In genomic region chr7:3948223-3948622, GRCm38 (mm10) we compare ENCODE assay signal across 27 mouse cellular contexts. TPM values are rescaled to one million over a fixed set of nuclear protein-coding genes. Genes with fewer than 3 reads are reported as not detected.
DNase-seq lines count a peak whose midpoint lies in the region; ATAC-seq and TF ChIP-seq lines count a peak whose summit lies in the region.
"Had no signal": no experiment of that assay in that cellular context is flagged by ENCODE, and none has a peak within 500 bp of the region (broad histone marks: within the 10 kb centered on the region; RNA-seq: fewer than 3 reads in every experiment).

No protein-coding gene starts in this region.

- WGBS in liver, adult 2 months, result 63% methylated on average over 4 of the region's 4 CpGs
- 57% methylated on average over 4 of the region's 4 CpGs for WGBS in liver, postnatal 0 days (ENCODE audit: insufficient replicate concordance)
- 70% methylated on average over 4 of the region's 4 CpGs for WGBS in kidney, embryonic 16.5 days

- no peak for TF ChIP-seq POLR2A in liver, adult 2 months (IDR thresholded peaks at IDR 0.05; ENCODE audit: extremely low read depth, insufficient read depth, low read length)

- H3K79me2 ChIP-seq in liver, adult 2 months (ENCODE audit: control insufficient read depth, insufficient read depth, low read length), result no peaks in the 10 kb centered on the region

- peak; percentile 7 for DNase-seq in liver, adult 2 months (ENCODE audit: extremely low read depth, low read depth, low spot score)
- DNase-seq in liver, postnatal 0 days, result no peak
- peak; percentile 40 for DNase-seq in lung, postnatal 36 days
- DNase-seq in lung, postnatal 14 days, result no peak
- no peak for DNase-seq in gastrocnemius, postnatal 36 days
- DNase-seq: adrenal gland, adult 8-10 months; adrenal gland, postnatal 14 days; adrenal gland, postnatal 36 days; cerebellum, adult 11-12 months; cerebellum, adult 2 months; cerebellum, adult 9-10 months; cerebellum, postnatal 10 days; cerebellum, postnatal 25 days had no signal

- no peak overlapping the region for H3K4me2 ChIP-seq in liver, postnatal 0 days (ENCODE audit: low read depth, low read length)
- H3K4me2 ChIP-seq in kidney, embryonic 16.5 days (replicated peaks; ENCODE audit: low read depth, low read length), result no peak overlapping the region
- H3K4me2 ChIP-seq: embryonic facial prominence, embryonic 12.5 days; forebrain, embryonic 13.5 days; forebrain, embryonic 15.5 days had no signal

- TF ChIP-seq EP300 in liver, postnatal 0 days (IDR thresholded peaks at IDR 0.05; ENCODE audit: low read depth), result no peak

- no peak overlapping the region for H3K27ac ChIP-seq in liver, adult 2 months (replicated peaks; ENCODE audit: insufficient read depth, low read depth, low read length)
- no peak overlapping the region for H3K27ac ChIP-seq in liver, postnatal 0 days (ENCODE audit: low read depth)
- H3K27ac ChIP-seq in kidney, embryonic 16.5 days (ENCODE audit: low read length), result no peak overlapping the region
- H3K27ac ChIP-seq: embryonic facial prominence, embryonic 10.5 days; embryonic facial prominence, embryonic 12.5 days; forebrain, embryonic 13.5 days; forebrain, embryonic 15.5 days had no signal

- intact Hi-C loops in gastrocnemius, postnatal 36 days (cut with DNase I), result no loop called here

- no peaks in the 10 kb centered on the region for H3K9me3 ChIP-seq in liver, postnatal 0 days (ENCODE audit: low read length)
- H3K9me3 ChIP-seq in kidney, embryonic 16.5 days (ENCODE audit: low read length), result no peaks in the 10 kb centered on the region
- H3K9me3 ChIP-seq: forebrain, embryonic 15.5 days; G1E had no signal

- H3K4me3 ChIP-seq in liver, adult 2 months (ENCODE audit: insufficient read depth, low read depth, low read length), result no peak overlapping the region
- no peak overlapping the region for H3K4me3 ChIP-seq in liver, postnatal 0 days (ENCODE audit: low read depth, low read length)
- H3K4me3 ChIP-seq in kidney, embryonic 16.5 days (ENCODE audit: low read length), result no peak overlapping the region
- H3K4me3 ChIP-seq: embryonic facial prominence, embryonic 10.5 days; embryonic facial prominence, embryonic 12.5 days; forebrain, embryonic 13.5 days; forebrain, embryonic 15.5 days had no signal

- no peak for ATAC-seq in liver, postnatal 0 days
- peak; percentile 51 for ATAC-seq in megakaryocyte, adult 5-6 weeks (ENCODE audit: poor library complexity, severe bottlenecking)
- ATAC-seq in kidney, embryonic 16.5 days (ENCODE audit: low FRiP score, low TSS enrichment), result no peak
- ATAC-seq: activated CD4-positive, CD25-positive, alpha-beta regulatory T cell, adult 4 months; forebrain, embryonic 13.5 days; forebrain, embryonic 15.5 days; Patski had no signal

- TF ChIP-seq CTCF in liver, adult 2 months (IDR thresholded peaks at IDR 0.05; ENCODE audit: low read depth, low read length), result no peak
- no peak for TF ChIP-seq CTCF in liver, postnatal 0 days (IDR thresholded peaks at IDR 0.05; ENCODE audit: low read depth)

- H3K27me3 ChIP-seq in liver, adult 2 months (ENCODE audit: control insufficient read depth, insufficient read depth, low read length), result no peaks in the 10 kb centered on the region
- H3K27me3 ChIP-seq in liver, postnatal 0 days (ENCODE audit: insufficient read depth, low read length), result no peaks in the 10 kb centered on the region
- no peaks in the 10 kb centered on the region for H3K27me3 ChIP-seq in kidney, embryonic 16.5 days (ENCODE audit: insufficient read depth, low read length)
- H3K27me3 ChIP-seq: CH12.LX; embryonic facial prominence, embryonic 12.5 days; forebrain, embryonic 13.5 days; forebrain, embryonic 15.5 days had no signal

- H3K4me1 ChIP-seq in liver, adult 2 months (ENCODE audit: control insufficient read depth, insufficient read depth, low read length), result no peaks in the 10 kb centered on the region
- H3K4me1 ChIP-seq in liver, postnatal 0 days (ENCODE audit: insufficient read depth), result no peaks in the 10 kb centered on the region
- H3K4me1 ChIP-seq in kidney, embryonic 16.5 days (ENCODE audit: insufficient read depth, low read length), result no peaks in the 10 kb centered on the region
- H3K4me1 ChIP-seq: embryonic facial prominence, embryonic 10.5 days; embryonic facial prominence, embryonic 12.5 days; forebrain, embryonic 13.5 days; forebrain, embryonic 15.5 days had no signal

- H3K9ac ChIP-seq in liver, adult 2 months (ENCODE audit: low read depth, low read length), result no peak overlapping the region
- H3K9ac ChIP-seq in liver, postnatal 0 days (replicated peaks), result no peak overlapping the region
- H3K9ac ChIP-seq in kidney, embryonic 16.5 days (replicated peaks; ENCODE audit: low read length), result no peak overlapping the region
- H3K9ac ChIP-seq: embryonic facial prominence, embryonic 12.5 days; forebrain, embryonic 13.5 days; forebrain, embryonic 15.5 days had no signal

- no peaks in the 10 kb centered on the region for H3K36me3 ChIP-seq in liver, adult 2 months (ENCODE audit: control insufficient read depth, insufficient read depth, low read length)
- no peaks in the 10 kb centered on the region for H3K36me3 ChIP-seq in liver, postnatal 0 days (replicated peaks; ENCODE audit: insufficient read depth, low read length)
- H3K36me3 ChIP-seq in kidney, embryonic 16.5 days (ENCODE audit: insufficient read depth, low read length), result no peaks in the 10 kb centered on the region
- H3K36me3 ChIP-seq: embryonic facial prominence, embryonic 10.5 days; embryonic facial prominence, embryonic 12.5 days; forebrain, embryonic 15.5 days; G1E had no signal

RNA-seq across cellular contexts. Expression of gene Lilra6, which starts 32.9 kb away (rescaled TPM):
- total RNA-seq in liver, adult 2 months (2014; rRNA removed), result 0.09 TPM in 1 of 2 replicates, not detected in the other
- 0.20 TPM in 1 of 2 replicates, not detected in the other for polyA plus RNA-seq in liver, adult 2 months (2012; rRNA removed)
- 0.73 and 1.2 TPM in 2 replicates for polyA plus RNA-seq in liver, postnatal 0 days (2015; fragmentation: Nextera tagmentation; extraction: Ambion mirVana)
- 132 and 138 TPM in 2 replicates for total RNA-seq in megakaryocyte, adult 5-6 weeks (2015)
- total RNA-seq in megakaryocyte, adult 5-6 weeks (2017), result 123 and 141 TPM in 2 replicates
- polyA plus RNA-seq in kidney, embryonic 16.5 days (2015; fragmentation: Nextera tagmentation; extraction: Ambion mirVana), result 0.13 and 0.19 TPM in 2 replicates
- total RNA-seq in gastrocnemius, postnatal 36 days (2021), result not detected
- polyA plus RNA-seq: activated CD4-positive, CD25-positive, alpha-beta regulatory T cell, adult 4 months; C2C12; cerebellum, adult 2 months; cortical plate, adult 2 months; embryonic facial prominence, embryonic 10.5 days; embryonic facial prominence, embryonic 12.5 days; forebrain, embryonic 11.5 days; forebrain, embryonic 13.5 days; forebrain, embryonic 15.5 days; G1E; Patski had no signal

RNA-seq across cellular contexts. Expression of gene Gm14548, which starts 50.3 kb away (rescaled TPM):
- 0.09 and 0.13 TPM in 2 replicates for total RNA-seq in liver, adult 2 months (2014; rRNA removed)
- polyA plus RNA-seq in liver, adult 2 months (2012; rRNA removed), result 0.07 TPM in 1 of 2 replicates, not detected in the other
- polyA plus RNA-seq in liver, postnatal 0 days (2015; fragmentation: Nextera tagmentation; extraction: Ambion mirVana), result 1.4 and 1.6 TPM in 2 replicates
- total RNA-seq in megakaryocyte, adult 5-6 weeks (2015), result 112 and 120 TPM in 2 replicates
- total RNA-seq in megakaryocyte, adult 5-6 weeks (2017), result 89.0 and 89.6 TPM in 2 replicates
- polyA plus RNA-seq in kidney, embryonic 16.5 days (2015; fragmentation: Nextera tagmentation; extraction: Ambion mirVana), result 0.09 and 0.14 TPM in 2 replicates
- total RNA-seq in gastrocnemius, postnatal 36 days (2021), result under 1 TPM in 1 of 2 experiments, not detected in 1; 0.20 TPM
- total RNA-seq: adrenal gland, adult 18-20 months; adrenal gland, postnatal 14 days had no signal
- polyA plus RNA-seq: activated CD4-positive, CD25-positive, alpha-beta regulatory T cell, adult 4 months; C2C12; cerebellum, adult 2 months; cortical plate, adult 2 months; embryonic facial prominence, embryonic 10.5 days; embryonic facial prominence, embryonic 12.5 days; forebrain, embryonic 11.5 days; forebrain, embryonic 13.5 days; forebrain, embryonic 15.5 days; G1E; Patski had no signal

Comparison
In these comparisons a context has a peak if more than half of its experiments do, and no peak if none do; other contexts are left out.
1. DNase-seq: peak in liver, adult 2 months (single experiment) and lung, postnatal 36 days (single experiment); none in liver, postnatal 0 days (single experiment), lung, postnatal 14 days (single experiment) and gastrocnemius, postnatal 36 days (0 of 2).
2. RNA of gene Lilra6, which starts 32.9 kb away (total RNA-seq): 123 to 141 TPM in megakaryocyte, adult 5-6 weeks; 0.09 TPM in liver, adult 2 months and not detected in gastrocnemius, postnatal 36 days; every median in the first group is over 100 times any median in the second.
3. RNA of gene Gm14548, which starts 50.3 kb away (total RNA-seq): 89.0 to 120 TPM in megakaryocyte, adult 5-6 weeks; 0.20 TPM in gastrocnemius, postnatal 36 days and 0.09 to 0.13 TPM in liver, adult 2 months; every median in the first group is over 10 times any median in the second.